Mouse (Mus musculus) liver, embryonic 14.5 days (tissue): ENCODE data around the gene Cercam. TPM values are rescaled to one million over a fixed set of nuclear protein-coding genes. Genes with fewer than 3 reads are reported as not detected.
"Not testable (repeated sequence)": the region's sequence is repeated elsewhere in the genome, so short reads cannot be mapped to it uniquely, and the experiment has no call there.

Experiments
- ATAC-seq: fragments of 200-750 bp; cut with Nextera tagmentation; 2 replicates; pipeline ENCODE4 v1.8.0; 2017; ENCODE audit warnings: moderate number of reproducible peaks, mild to moderate bottlenecking, moderate library complexity; ENCODE audit not compliant: insufficient read depth
- DNase-seq, 3 experiments: peaks; one replicate each; pipeline ENCODE4 v3.0.0-alpha.2; 2012 to 2013; ENCODE audit warnings: low read depth in 3 of 3, low spot score in 3 of 3
- H3K27ac ChIP-seq: fragments of 300-500 bp; sonication (generic); 2 replicates; pipeline ENCODE4 v1.5.1; 2014; ENCODE audit warnings: moderate library complexity, mild to moderate bottlenecking, control low read depth, inconsistent platforms
- H3K27me3 ChIP-seq: fragments of 300-500 bp; sonication (generic); 2 replicates; pipeline ENCODE4 v1.6.1; 2014; ENCODE audit warnings: mild to moderate bottlenecking, low read length, moderate library complexity; ENCODE audit not compliant: control insufficient read depth, insufficient read depth
- H3K36me3 ChIP-seq: fragments of 300-500 bp; sonication (generic); replicated peaks from 2 replicates; pipeline ENCODE4 v1.6.1; 2014; ENCODE audit warnings: low read depth; ENCODE audit not compliant: control insufficient read depth, insufficient read depth
- H3K4me1 ChIP-seq, 2 experiments: fragments of 200-500 bp in 1 of 2; fragments of 300-500 bp in 1 of 2; sonication (generic) in 1 of 2; replicated peaks; 2 replicates each; pipeline ENCODE4 v1.6.1; 2012 to 2014; ENCODE audit warnings: antibody characterized with exemption in 1 of 2, inconsistent platforms in 1 of 2, low read length in 1 of 2; ENCODE audit not compliant: control insufficient read depth in 2 of 2, insufficient read depth in 2 of 2
- H3K4me2 ChIP-seq: fragments of 300-500 bp; sonication (generic); 2 replicates; pipeline ENCODE4 v1.6.1; 2014; ENCODE audit warnings: low read depth, mild to moderate bottlenecking, control low read depth, moderate library complexity
- H3K4me3 ChIP-seq, 2 experiments: fragments of 200-500 bp in 1 of 2; fragments of 300-500 bp in 1 of 2; sonication (generic) in 1 of 2; 2 replicates each; pipeline ENCODE4 v1.5.1; 2012 to 2014; ENCODE audit warnings: low read depth in 2 of 2, low read length in 2 of 2, mild to moderate bottlenecking in 2 of 2, control low read depth in 1 of 2, inconsistent platforms in 1 of 2, moderate library complexity in 1 of 2; ENCODE audit not compliant: insufficient read depth in 1 of 2
- H3K9ac ChIP-seq: fragments of 300-500 bp; sonication (generic); replicated peaks from 2 replicates; pipeline ENCODE4 v1.6.1; 2014; ENCODE audit warnings: mild to moderate bottlenecking, control low read depth, moderate library complexity
- H3K9me3 ChIP-seq: fragments of 300-500 bp; sonication (generic); 2 replicates; pipeline ENCODE4 v1.6.1; 2016; ENCODE audit warnings: low read length, mixed read lengths; ENCODE audit not compliant: control insufficient read depth
- CTCF ChIP-seq: IDR thresholded peaks from 2 replicates; pipeline ENCODE4 v1.5.1; 2016; ENCODE audit warnings: antibody characterized with exemption, low read depth, control low read depth
- EP300 ChIP-seq: IDR thresholded peaks from 2 replicates; pipeline ENCODE4 v1.6.1; 2016; ENCODE audit warnings: antibody characterized with exemption, low read depth
- WGBS: fragments of 180-500 bp; shearing (Covaris S2); extraction: QIAGEN DNeasy Blood & Tissue Kit; methylation state at CpG from one replicate; pipeline ENCODE4 v1.1.7; 2014; ENCODE audit not compliant: insufficient replicate concordance; 5-methylcytosine and 5-hydroxymethylcytosine counted together
- polyA plus RNA-seq, 2 experiments: library from polyadenylated mRNA; depleted of rRNA in 1 of 2; stranded (reverse) in 1 of 2; unstranded in 1 of 2; fragments of >200 nt; fragmentation: Nextera tagmentation in 1 of 2; extraction: Ambion mirVana in 1 of 2; gene quantifications; 2 replicates each; pipeline versions ENCODE4 v1.2.1 to v1.2.3; 2012 to 2014

The Cercam gene
- polyA plus RNA-seq, 2 experiments, result 16.6 to 20.1 TPM

DNA sequence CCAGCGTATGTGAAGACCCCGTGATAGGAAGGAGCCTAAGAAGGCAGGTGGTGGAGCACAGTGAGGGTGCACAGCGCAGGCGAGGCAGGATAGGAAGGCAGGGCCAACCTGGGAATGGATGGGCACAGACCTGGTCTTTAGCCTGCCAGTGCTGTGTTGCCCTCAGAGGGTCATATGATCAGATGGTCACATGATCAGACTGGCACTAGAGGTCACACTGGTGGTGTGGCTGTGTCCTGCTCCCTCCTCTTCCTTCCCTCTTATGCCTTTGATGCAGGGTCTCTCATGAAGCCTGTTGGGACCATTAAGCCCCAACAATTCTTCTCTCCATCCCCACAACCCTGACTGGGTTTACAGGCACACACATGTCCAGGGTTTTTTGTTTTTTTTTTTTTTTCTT lies 4.8 kb downstream of the Cercam start:
- H3K9ac ChIP-seq, result no peak overlapping the region
- 94% methylated on average over 4 of the region's 4 CpGs for WGBS
- no peak for ATAC-seq

DNA sequence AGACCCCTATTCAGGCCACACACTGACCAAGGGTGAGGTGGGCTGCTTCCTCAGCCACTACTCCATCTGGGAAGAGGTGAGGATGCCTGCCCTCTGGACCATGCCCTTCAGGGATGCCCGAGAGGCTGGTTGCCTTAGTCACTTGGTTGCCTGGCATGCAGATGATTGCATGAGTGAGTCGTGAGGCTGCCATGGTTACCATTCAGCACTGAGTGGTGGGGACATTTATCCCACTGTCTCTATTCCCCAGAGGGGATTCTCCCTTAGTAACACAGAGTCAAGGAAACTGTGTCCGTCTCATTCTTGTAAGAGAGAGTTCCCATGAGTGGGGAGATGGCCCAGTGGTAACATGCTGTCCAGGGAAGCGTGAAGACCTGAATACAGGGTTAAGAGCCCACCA lies 9.1 kb downstream of the Cercam start:
- ATAC-seq, result no peak
- peaks cover 58% of the 10 kb centered on the region for H3K36me3 ChIP-seq
- WGBS, result 87% methylated on average over 4 of the region's 4 CpGs

More for the DNA sequence above, 4.8 kb downstream of the Cercam start:
- Histone ChIP-seq H3K4me2 (no peak overlapping the region), H3K4me1 (peaks cover 10 to 11% of the 10 kb centered on the region in 2 experiments), H3K4me3 (no peak overlapping the region), H3K27me3 (no peaks in the 10 kb centered on the region), H3K9me3 (no peaks in the 10 kb centered on the region), H3K36me3 (peaks cover 63% of the 10 kb centered on the region), H3K27ac (no peak overlapping the region)
- no peak for DNase-seq
- TF ChIP-seq CTCF, result no peak

DNA sequence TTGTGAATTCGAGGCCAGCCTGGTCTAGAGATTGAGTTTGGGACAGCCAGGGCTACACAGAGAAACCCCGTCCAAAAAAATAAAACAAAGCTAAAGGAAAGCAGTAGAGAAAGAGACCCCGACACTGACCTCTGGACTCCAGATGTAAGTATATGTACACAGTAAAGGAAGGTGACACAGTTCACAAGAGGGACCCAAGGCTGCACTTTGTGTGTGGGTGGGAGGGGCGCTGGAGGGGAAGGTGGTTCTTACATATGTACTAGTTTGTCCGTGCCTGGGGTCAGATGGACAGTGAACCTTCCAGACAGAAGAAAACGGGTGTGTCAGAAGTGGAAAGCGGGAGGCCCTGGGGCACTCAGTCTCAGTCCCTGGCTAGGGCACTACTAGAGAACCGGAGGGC lies 10.2 kb downstream of the Cercam start:
- TF ChIP-seq CTCF (no peak), EP300 (no peak)
- no peak overlapping the region for H3K27ac ChIP-seq
- H3K4me3 ChIP-seq, result no peak overlapping the region
- H3K4me1 ChIP-seq, result peaks cover 0 to 3% of the 10 kb centered on the region in 2 experiments; a peak in 1 of 4 replicates
- ATAC-seq (no peak), DNase-seq (no peak)
- peaks cover 2% of the 10 kb centered on the region; the same call in 1 of the 2 replicates for H3K9me3 ChIP-seq
- H3K9ac ChIP-seq, result no peak overlapping the region
- no peaks in the 10 kb centered on the region for H3K27me3 ChIP-seq
- peaks cover 46% of the 10 kb centered on the region for H3K36me3 ChIP-seq
- 79% methylated on average over 8 of the region's 8 CpGs for WGBS
- H3K4me2 ChIP-seq, result no peak overlapping the region

More for the DNA sequence above, 9.1 kb downstream of the Cercam start:
- Histone ChIP-seq H3K27ac (no peak overlapping the region), H3K4me2 (no peak overlapping the region), H3K4me1 (peaks cover 0 to 3% of the 10 kb centered on the region in 2 experiments; a peak in 1 of 4 replicates), H3K9me3 (peaks cover 2% of the 10 kb centered on the region; the same call in 1 of the 2 replicates), H3K9ac (no peak overlapping the region), H3K4me3 (no peak overlapping the region), H3K27me3 (no peaks in the 10 kb centered on the region)
- TF ChIP-seq CTCF (no peak), EP300 (no peak)
- DNase-seq, result no peak

DNA sequence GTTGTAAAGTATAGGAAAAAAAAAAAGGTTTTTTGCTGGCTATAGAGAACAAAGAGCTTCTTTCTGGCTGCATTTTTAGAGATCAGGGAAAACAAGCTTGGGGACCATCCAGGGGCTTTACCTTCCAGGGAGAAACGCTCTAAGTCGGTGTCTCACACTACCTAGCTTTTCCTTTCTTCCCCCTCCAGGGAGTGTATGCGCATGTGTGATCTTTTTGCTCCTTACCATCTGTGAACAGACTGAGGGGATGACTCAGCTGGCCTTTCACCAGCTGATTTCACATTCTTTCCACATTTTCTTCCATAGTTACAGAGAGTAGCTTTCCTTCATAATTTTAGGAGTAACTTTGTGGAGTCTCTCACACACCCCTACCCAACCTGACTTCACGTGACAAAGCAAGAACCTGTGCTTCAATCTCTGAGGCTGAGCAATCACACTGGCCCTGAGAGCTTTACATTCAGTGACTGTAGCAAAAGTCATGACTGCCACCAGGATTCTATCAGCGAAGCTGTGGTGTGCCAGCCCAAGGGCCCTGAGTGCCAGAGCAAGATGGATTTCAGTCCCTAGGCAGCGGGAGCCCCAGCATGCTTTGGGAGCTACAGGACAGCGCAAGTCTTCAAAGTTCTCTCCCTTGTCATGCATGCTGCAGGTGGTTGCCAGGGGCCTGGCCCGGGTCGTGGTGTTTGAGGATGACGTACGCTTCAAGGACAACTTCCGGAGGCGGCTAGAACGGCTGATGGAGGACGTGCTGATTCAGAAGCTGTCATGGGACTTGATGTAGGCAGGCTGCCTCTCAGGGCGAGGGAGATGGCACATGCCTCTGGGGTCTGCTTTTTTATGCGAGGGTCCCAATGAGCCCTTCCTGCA lies 11.2 kb downstream of the Cercam start:
- no peak overlapping the region for H3K9ac ChIP-seq
- H3K36me3 ChIP-seq, result peaks cover 39% of the 10 kb centered on the region
- no peak for DNase-seq
- H3K27ac ChIP-seq, result no peak overlapping the region
- H3K9me3 ChIP-seq, result peaks cover 2% of the 10 kb centered on the region; the same call in 1 of the 2 replicates
- no peak overlapping the region for H3K4me2 ChIP-seq
- 79% methylated on average over 17 of the region's 17 CpGs for WGBS
- no peaks in the 10 kb centered on the region for H3K27me3 ChIP-seq
- peaks cover 0 to 3% of the 10 kb centered on the region in 2 experiments; a peak in 1 of 4 replicates for H3K4me1 ChIP-seq
- TF ChIP-seq EP300, result no peak
- no peak for TF ChIP-seq CTCF
- H3K4me3 ChIP-seq, result no peak overlapping the region
- no peak for ATAC-seq

DNA sequence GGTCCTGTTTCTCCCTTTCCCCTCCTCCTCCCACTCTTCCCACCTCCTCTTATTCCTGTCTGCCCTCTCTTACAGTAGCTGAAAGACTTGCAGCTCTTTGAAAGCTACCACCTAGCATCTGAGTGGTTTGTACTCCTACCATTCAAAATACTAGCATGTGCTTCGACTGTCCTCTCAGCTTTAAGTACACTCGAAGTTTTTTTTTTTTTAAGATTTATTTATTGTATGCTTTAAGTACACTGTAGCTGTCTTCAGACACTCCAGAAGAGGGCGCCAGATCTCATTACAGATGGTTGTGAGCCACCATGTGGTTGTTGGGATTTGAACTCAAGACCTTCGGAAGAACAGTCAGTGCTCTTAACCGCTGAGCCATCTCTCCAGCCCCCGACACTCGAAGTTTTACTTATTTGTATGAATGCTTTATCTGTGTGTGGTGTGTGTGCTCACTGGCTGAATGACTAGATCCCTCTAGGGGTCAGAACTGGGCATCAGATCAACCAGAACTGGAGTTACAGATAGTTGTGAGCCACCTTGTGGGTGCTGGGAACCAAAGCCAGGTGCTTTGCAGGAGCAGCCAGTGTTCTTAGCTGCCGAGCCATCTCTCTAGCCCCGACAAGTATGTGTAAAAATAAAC lies 17.8 kb downstream of the Cercam start:
- ATAC-seq, DNase-seq, H3K36me3 ChIP-seq, H3K4me3 ChIP-seq, H3K9me3 ChIP-seq, H3K27me3 ChIP-seq, H3K27ac ChIP-seq, H3K9ac ChIP-seq, H3K4me2 ChIP-seq: not testable (repeated sequence)
- peak; percentile 43; the same call in 1 of the 2 replicates for TF ChIP-seq CTCF
- WGBS, result 59% methylated on average over 9 of the region's 9 CpGs
- peaks cover 14 to 16% of the 10 kb centered on the region in 2 experiments for H3K4me1 ChIP-seq
